Mouse (Mus musculus) stomach, embryonic 14.5 days (tissue): Measurements from ENCODE around the gene Orai1. TPM values are rescaled to one million over a fixed set of nuclear protein-coding genes. Genes with fewer than 3 reads are reported as not detected.

ENCODE experiments used
- ATAC-seq: fragments of 200-750 bp; cut with Nextera tagmentation; 2 replicates; pipeline ENCODE4 v1.8.0; 2017; ENCODE audit warnings: low read depth, moderate TSS enrichment; ENCODE audit not compliant: insufficient number of reproducible peaks, insufficient read depth, low FRiP score
- H3K27ac ChIP-seq: fragments of 300-500 bp; sonication (generic); 2 replicates; pipeline ENCODE4 v1.5.1; 2014; ENCODE audit warnings: mild to moderate bottlenecking, low read length, moderate library complexity, mixed read lengths
- H3K27me3 ChIP-seq: fragments of 300-500 bp; sonication (generic); 2 replicates; pipeline ENCODE4 v1.6.1; 2014; ENCODE audit warnings: low read length, control low read depth, mixed read lengths; ENCODE audit not compliant: control insufficient read depth, insufficient read depth
- H3K36me3 ChIP-seq: fragments of 300-500 bp; sonication (generic); 2 replicates; pipeline ENCODE4 v1.6.1; 2014; ENCODE audit warnings: mild to moderate bottlenecking, control low read depth, low read length, moderate library complexity, mixed read lengths; ENCODE audit not compliant: control insufficient read depth, insufficient read depth
- H3K4me1 ChIP-seq: fragments of 300-500 bp; sonication (generic); 2 replicates; pipeline ENCODE4 v1.6.1; 2014; ENCODE audit warnings: low read length, control low read depth, mixed read lengths; ENCODE audit not compliant: control insufficient read depth, insufficient read depth
- H3K4me2 ChIP-seq: fragments of 300-500 bp; sonication (generic); replicated peaks from 2 replicates; pipeline ENCODE4 v1.6.1; 2014; ENCODE audit warnings: low read depth, low read length, control low read depth
- H3K4me3 ChIP-seq: fragments of 300-500 bp; sonication (generic); 2 replicates; pipeline ENCODE4 v1.5.1; 2014; ENCODE audit warnings: low read depth, low read length, control low read depth
- H3K9ac ChIP-seq: fragments of 300-500 bp; sonication (generic); replicated peaks from 2 replicates; pipeline ENCODE4 v1.6.1; 2014; ENCODE audit warnings: low read depth, mild to moderate bottlenecking, control low read depth, low read length, moderate library complexity, mixed read lengths
- H3K9me3 ChIP-seq: fragments of 300-500 bp; sonication (generic); 2 replicates; pipeline ENCODE4 v1.6.1; 2016; ENCODE audit warnings: low read depth, low read length, control low read depth; ENCODE audit not compliant: control insufficient read depth
- WGBS: fragments of 180-500 bp; shearing (Covaris S2); extraction: QIAGEN DNeasy Blood & Tissue Kit; methylation state at CpG from one replicate; pipeline ENCODE4 v1.1.7; 2014; 5-methylcytosine and 5-hydroxymethylcytosine counted together
- polyA plus RNA-seq: library from polyadenylated mRNA; unstranded; fragments of >200 nt; fragmentation: Nextera tagmentation; extraction: Ambion mirVana; gene quantifications from 2 replicates; pipeline ENCODE4 v1.2.1, GENCODE M21; 2014

Gene Orai1
- polyA plus RNA-seq, 1 experiment from 2014 or later = 17.8 TPM

DNA sequence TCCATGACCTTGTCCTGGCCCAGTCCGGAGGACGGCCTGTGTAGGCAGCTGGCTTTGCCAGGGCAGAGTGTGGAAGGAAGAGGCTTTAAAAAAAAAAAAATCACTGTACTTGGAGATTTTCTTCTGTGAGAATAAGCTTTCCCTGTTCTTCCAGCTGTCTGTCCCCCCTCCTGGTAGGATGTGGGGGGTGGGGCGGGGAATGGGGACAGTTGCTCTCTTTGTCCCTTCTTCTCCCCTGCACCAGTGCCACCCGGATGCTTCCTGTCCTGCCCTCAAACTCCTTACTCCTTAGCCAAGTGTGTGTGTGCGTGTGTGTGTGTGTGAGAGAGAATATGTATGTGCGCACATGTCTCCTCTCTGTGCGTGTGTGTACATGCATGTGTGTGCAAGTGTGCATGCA is 14.9 kb downstream of the Orai1 start:
- no peaks in the 10 kb centered on the region for H3K9me3 ChIP-seq
- H3K27me3 ChIP-seq = no peaks in the 10 kb centered on the region
- no peak overlapping the region for H3K27ac ChIP-seq
- H3K9ac ChIP-seq = no peak overlapping the region
- 82% methylated on average over 7 of the region's 7 CpGs for WGBS
- no peak overlapping the region for H3K4me2 ChIP-seq
- no peak for ATAC-seq
- H3K36me3 ChIP-seq = peaks cover 17% of the 10 kb centered on the region
- H3K4me1 ChIP-seq = no peaks in the 10 kb centered on the region
- H3K4me3 ChIP-seq = no peak overlapping the region

DNA sequence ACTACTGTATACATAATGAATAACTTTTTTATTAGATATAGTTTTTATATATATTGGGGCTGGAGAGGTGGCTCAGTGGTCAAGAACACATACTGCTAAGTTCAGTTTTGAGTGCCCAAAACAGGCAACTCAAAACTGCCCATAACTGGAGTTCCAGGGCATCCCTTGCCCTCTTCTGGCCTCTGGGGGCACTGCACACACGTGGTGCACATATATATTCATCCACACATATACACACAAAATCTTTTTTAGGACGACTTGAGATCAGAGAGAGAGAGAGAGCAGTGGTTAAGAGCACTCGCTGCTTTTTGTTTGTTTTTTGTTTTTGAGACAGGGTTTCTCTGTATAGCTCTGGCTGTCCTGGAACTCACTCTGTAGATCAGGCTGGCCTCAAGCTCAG is 16.4 kb downstream of the Orai1 start:
- no peak for ATAC-seq
- no peak overlapping the region for H3K27ac ChIP-seq
- peaks cover 17% of the 10 kb centered on the region for H3K36me3 ChIP-seq
- H3K27me3 ChIP-seq = no peaks in the 10 kb centered on the region
- H3K4me3 ChIP-seq = no peak overlapping the region
- no peaks in the 10 kb centered on the region for H3K9me3 ChIP-seq
- WGBS = 87% methylated on average over 3 of the region's 3 CpGs
- H3K4me1 ChIP-seq = no peaks in the 10 kb centered on the region
- H3K4me2 ChIP-seq = no peak overlapping the region
- no peak overlapping the region for H3K9ac ChIP-seq

DNA sequence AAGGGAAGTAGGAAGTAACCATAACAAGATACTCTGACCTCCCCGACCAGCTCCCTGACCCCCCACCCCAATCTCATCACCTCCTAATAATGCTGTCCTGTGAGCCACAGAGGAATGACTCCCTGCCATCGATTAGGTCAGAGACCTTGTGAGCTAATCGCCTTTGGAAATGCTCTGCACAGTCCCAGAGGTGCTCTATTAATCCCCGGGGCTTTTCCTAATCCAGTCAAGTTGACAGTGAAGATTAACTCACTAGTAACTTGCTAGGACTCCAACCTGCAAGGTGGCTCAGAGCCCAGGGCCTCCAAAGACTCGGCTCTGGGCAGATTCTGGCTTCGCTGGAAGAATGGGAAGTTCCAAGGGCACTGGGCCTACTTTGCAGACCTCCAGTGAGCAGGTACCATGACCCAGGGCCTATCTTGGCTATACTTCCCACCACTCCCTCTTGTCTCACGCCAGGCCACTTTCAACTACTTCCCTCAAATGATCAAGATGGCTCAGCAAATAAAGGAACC is 18.8 kb downstream of the Orai1 start:
- Histone ChIP-seq H3K36me3 (peaks cover 17% of the 10 kb centered on the region), H3K4me2 (no peak overlapping the region), H3K9me3 (no peaks in the 10 kb centered on the region), H3K27ac (no peak overlapping the region), H3K4me3 (no peak overlapping the region), H3K27me3 (no peaks in the 10 kb centered on the region), H3K4me1 (no peaks in the 10 kb centered on the region), H3K9ac (no peak overlapping the region)
- no peak for ATAC-seq
- 63% methylated on average over 7 of the region's 7 CpGs for WGBS

DNA sequence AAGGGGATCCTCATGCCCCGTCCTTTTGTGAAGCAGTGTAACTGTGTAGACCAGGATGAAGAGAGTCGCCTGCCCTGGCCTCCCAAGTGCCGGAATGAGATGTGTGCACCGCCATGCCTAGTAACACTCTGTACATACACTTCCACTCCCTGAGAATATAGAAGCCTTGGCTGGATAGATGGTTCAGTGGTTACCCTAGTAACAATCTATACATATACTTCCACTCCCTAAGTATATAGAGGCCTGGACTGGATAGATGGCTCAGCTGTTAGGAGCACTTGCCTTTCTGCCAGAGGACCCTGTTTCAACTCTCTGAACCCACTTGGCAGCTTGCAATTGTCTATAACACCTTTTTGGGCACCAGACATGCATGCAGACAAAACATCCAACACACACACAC is 20.2 kb downstream of the Orai1 start:
- H3K36me3 ChIP-seq = peaks cover 11% of the 10 kb centered on the region
- H3K4me2 ChIP-seq = no peak overlapping the region
- 81% methylated on average over 4 of the region's 4 CpGs for WGBS
- H3K4me3 ChIP-seq = no peak overlapping the region
- H3K9me3 ChIP-seq = no peaks in the 10 kb centered on the region
- no peak overlapping the region for H3K9ac ChIP-seq
- ATAC-seq = no peak
- no peaks in the 10 kb centered on the region for H3K27me3 ChIP-seq
- no peak overlapping the region for H3K27ac ChIP-seq
- H3K4me1 ChIP-seq = no peaks in the 10 kb centered on the region

DNA sequence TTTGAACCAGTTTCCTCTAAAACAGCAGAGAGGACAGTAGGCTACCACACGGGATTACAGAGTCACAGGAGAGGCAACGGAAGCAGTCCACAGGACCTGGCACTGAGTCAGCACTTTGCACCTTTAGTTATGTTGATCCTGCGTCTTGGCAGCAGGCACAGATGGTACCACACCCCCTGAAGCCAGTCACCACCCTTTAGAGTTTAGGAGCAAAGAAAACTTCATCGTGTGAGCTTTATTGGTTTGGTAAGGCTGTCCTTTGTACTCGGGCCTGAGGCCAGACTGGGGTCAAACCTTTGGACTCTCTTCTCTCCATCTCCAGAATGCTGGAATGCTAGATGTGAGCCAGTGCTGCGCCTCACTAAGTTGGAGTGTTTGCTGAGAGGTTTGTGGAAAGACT is 20.7 kb downstream of the Orai1 start:
- 25% methylated on average over 6 of the region's 6 CpGs for WGBS
- Histone ChIP-seq H3K9me3 (no peaks in the 10 kb centered on the region), H3K27ac (no peak overlapping the region), H3K4me3 (no peak overlapping the region), H3K36me3 (peaks cover 6% of the 10 kb centered on the region; the same call in 1 of the 2 replicates), H3K4me2 (no peak overlapping the region), H3K27me3 (no peaks in the 10 kb centered on the region), H3K9ac (no peak overlapping the region), H3K4me1 (no peaks in the 10 kb centered on the region)
- ATAC-seq = 0 out of 2 replicates have a peak, but pooled peaks have one; percentile 46

DNA sequence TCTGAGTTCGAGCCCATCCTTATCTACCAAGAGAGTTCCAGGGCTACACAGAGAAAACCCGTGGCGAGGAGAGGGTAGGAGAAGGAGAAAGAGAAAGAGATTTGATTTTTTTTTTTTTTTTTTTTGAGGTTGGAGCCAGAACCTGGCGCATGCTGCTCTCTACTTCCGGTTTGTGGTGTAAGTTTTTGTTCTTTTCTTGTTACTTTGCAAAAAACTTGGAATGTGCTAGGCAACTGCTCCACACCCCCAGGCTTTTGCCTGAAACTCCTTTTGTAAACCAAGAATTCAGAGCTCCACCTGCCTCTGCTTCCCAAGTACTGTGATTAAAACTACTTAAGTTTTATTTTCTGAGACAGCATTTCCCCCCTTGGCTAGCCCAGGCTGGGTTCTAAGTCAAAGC is 23.2 kb downstream of the Orai1 start:
- H3K9me3 ChIP-seq = no peaks in the 10 kb centered on the region
- no peaks in the 10 kb centered on the region for H3K4me1 ChIP-seq
- ATAC-seq = no peak
- no peaks in the 10 kb centered on the region for H3K36me3 ChIP-seq
- H3K27ac ChIP-seq = no peak overlapping the region
- no peak overlapping the region for H3K9ac ChIP-seq
- no peak overlapping the region for H3K4me3 ChIP-seq
- H3K4me2 ChIP-seq = no peak overlapping the region
- H3K27me3 ChIP-seq = no peaks in the 10 kb centered on the region
- whole genome bisulfite sequencing = 85% methylated on average over 5 of the region's 5 CpGs

DNA sequence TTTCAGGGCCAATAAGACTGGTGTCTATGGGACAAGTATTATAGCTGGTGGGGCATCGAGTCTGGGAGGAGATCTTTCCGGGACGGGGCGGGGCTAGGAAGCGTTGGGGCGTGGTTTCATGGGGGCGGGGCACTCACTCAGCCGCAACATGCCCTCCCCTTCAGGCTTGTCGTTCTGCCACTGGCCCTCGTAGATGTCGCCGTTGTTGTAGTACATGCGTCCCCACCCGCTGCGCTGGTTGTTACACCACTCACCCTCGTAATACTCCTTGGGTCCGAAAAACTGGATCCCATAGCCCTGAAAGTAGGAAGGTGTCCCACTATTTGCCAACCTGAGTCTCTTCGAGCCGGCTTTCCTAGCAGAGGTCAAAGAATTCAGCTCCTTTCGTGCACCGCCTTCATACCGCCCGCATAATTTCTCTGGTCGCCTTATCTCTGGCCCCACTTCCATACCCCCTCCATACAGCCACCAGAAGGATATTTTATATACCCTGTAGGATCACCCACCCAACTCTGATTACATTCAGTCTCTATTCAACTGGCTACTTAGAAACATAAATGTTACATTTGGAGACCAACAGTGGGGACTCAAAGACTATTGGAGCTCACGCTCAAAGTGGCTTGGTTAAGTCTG is 24.4 kb downstream of the Orai1 start:
- WGBS = 4% methylated on average over 25 of the region's 25 CpGs

DNA sequence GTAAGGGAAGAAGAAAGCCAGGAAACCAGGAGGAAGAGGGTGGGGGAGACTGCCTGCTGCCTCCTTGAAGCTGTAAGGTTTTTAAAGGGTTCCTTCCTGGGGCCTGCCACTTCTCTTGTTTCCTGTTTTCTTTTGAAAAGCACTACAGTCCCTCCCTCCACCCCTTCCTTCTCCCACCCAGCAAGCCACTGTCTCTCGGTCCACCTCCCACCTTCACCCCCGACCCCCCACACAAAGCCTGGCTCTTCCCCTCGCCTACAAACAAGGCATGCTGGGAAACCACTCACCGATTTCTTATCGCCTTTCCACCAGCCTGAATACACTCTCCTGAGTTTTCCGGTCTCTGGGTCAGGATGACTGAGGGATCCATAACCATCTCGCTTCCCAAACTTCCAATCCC is 25.9 kb downstream of the Orai1 start:
- no peak overlapping the region for H3K9ac ChIP-seq
- WGBS = 50% methylated on average over 7 of the region's 7 CpGs

More for the DNA sequence above, 24.4 kb downstream of the Orai1 start:
- Histone ChIP-seq H3K9ac (no peak overlapping the region; the same call in 1 of the 2 replicates), H3K27ac (no peak overlapping the region), H3K36me3 (no peaks in the 10 kb centered on the region), H3K4me1 (no peaks in the 10 kb centered on the region), H3K4me3 (peak overlapping the region; percentile 27), H3K4me2 (peak overlapping the region; percentile 57), H3K27me3 (no peaks in the 10 kb centered on the region), H3K9me3 (no peaks in the 10 kb centered on the region)
- peak; percentile 59; the same call in 1 of the 2 replicates for ATAC-seq

DNA sequence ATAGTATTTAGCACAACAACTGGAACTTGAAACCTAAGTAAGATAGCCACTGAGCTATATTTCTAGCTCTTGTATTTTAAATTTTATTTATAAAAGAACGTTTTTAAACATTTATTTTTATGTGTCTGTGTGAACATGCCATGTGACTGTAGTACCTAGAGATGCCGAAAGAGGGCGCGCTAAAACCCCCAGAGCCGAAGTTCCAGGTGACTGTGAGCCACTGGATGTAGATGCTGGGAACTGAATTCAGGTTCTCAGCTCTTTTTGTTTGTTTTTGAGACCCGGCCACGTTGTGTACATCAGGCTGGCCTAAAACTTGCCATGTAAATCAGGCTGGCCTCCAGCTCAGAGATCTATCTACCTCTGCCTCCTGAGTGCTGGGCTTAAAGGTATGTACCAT is 29.0 kb downstream of the Orai1 start:
- H3K9me3 ChIP-seq = no peaks in the 10 kb centered on the region
- no peak for ATAC-seq
- H3K4me1 ChIP-seq = no peaks in the 10 kb centered on the region
- 20% methylated on average over 7 of the region's 7 CpGs for WGBS
- no peak overlapping the region for H3K9ac ChIP-seq
- H3K27me3 ChIP-seq = no peaks in the 10 kb centered on the region
- no peaks in the 10 kb centered on the region for H3K36me3 ChIP-seq
- no peak overlapping the region for H3K27ac ChIP-seq
- no peak overlapping the region for H3K4me2 ChIP-seq
- H3K4me3 ChIP-seq = no peak overlapping the region

More for the DNA sequence above, 25.9 kb downstream of the Orai1 start:
- Histone ChIP-seq H3K27me3 (no peaks in the 10 kb centered on the region), H3K4me3 (no peak overlapping the region), H3K4me1 (no peaks in the 10 kb centered on the region), H3K9me3 (no peaks in the 10 kb centered on the region), H3K27ac (no peak overlapping the region; the same call in 1 of the 2 replicates), H3K4me2 (no peak overlapping the region), H3K36me3 (no peaks in the 10 kb centered on the region)
- ATAC-seq = no peak
